Mouse (Mus musculus) Muller cell, postnatal 12 days (primary cell): Measurements from ENCODE around the gene Ptges3l.
"Not testable (repeated sequence)": the region's sequence is repeated elsewhere in the genome, so short reads cannot be mapped to it uniquely, and the experiment has no call there.

Experiments
- DNase-seq: peaks from one replicate; pipeline ENCODE4 v3.0.0-alpha.2; 2015; ENCODE audit errors: inconsistent ontology term

Ptges3l gene

GRCm38 (mm10) chr11:101457631-101458030, 32.5 kb upstream of the Ptges3l start:
- no peak for DNase-seq

- DNase-seq, result no peak
Measured at GRCm38 (mm10) chr11:101455627-101456026, 30.5 kb upstream of the Ptges3l start.

GRCm38 (mm10) chr11:101454702-101455101, 29.6 kb upstream of the Ptges3l start:
- DNase-seq, result peak; percentile 83

- DNase-seq, result no peak
Measured at GRCm38 (mm10) chr11:101452093-101452774, 27.1 kb upstream of the Ptges3l start.

GRCm38 (mm10) chr11:101451536-101451935, 26.4 kb upstream of the Ptges3l start:
- DNase-seq, result no peak

- no peak for DNase-seq
Measured at GRCm38 (mm10) chr11:101450394-101450793, 25.3 kb upstream of the Ptges3l start.

- DNase-seq, result not testable (repeated sequence)
Measured at GRCm38 (mm10) chr11:101449596-101449995, 24.5 kb upstream of the Ptges3l start.

GRCm38 (mm10) chr11:101448899-101449298, 23.8 kb upstream of the Ptges3l start:
- no peak for DNase-seq

- DNase-seq, result peak; percentile 88
Measured at GRCm38 (mm10) chr11:101448274-101448746, 23.2 kb upstream of the Ptges3l start, which contains the start of gene Ifi35. TSS of gene Ifi35 (plus strand) at chr11:101448407.

GRCm38 (mm10) chr11:101447786-101448185, 22.7 kb upstream of the Ptges3l start:
- DNase-seq, result no peak

- not testable (repeated sequence) for DNase-seq
Measured at GRCm38 (mm10) chr11:101446860-101447259, 21.7 kb upstream of the Ptges3l start.

- DNase-seq, result no peak
Measured at GRCm38 (mm10) chr11:101446319-101446718, 21.2 kb upstream of the Ptges3l start.

- no peak for DNase-seq
Measured at GRCm38 (mm10) chr11:101442760-101443159, 17.6 kb upstream of the Ptges3l start.

GRCm38 (mm10) chr11:101442127-101442693, 17.1 kb upstream of the Ptges3l start, which contains the start of gene Rpl27:
TSS of gene Rpl27 (plus strand) at chr11:101442298.
- DNase-seq, result peak; percentile 100

GRCm38 (mm10) chr11:101441450-101442126, 16.5 kb upstream of the Ptges3l start:
- DNase-seq, result not testable (repeated sequence)

GRCm38 (mm10) chr11:101438006-101438405, 12.9 kb upstream of the Ptges3l start:
- DNase-seq, result not testable (repeated sequence)

- DNase-seq, result no peak
Measured at GRCm38 (mm10) chr11:101436916-101437315, 11.8 kb upstream of the Ptges3l start.

- no peak for DNase-seq
Measured at GRCm38 (mm10) chr11:101435831-101436230, 10.7 kb upstream of the Ptges3l start.

- peak; percentile 59 for DNase-seq
Measured at GRCm38 (mm10) chr11:101433396-101433795, 8.3 kb upstream of the Ptges3l start.

- no peak for DNase-seq
Measured at GRCm38 (mm10) chr11:101431327-101431726, 6.2 kb upstream of the Ptges3l start.

GRCm38 (mm10) chr11:101426165-101426564, 1.0 kb upstream of the Ptges3l start:
- no peak for DNase-seq

- peak; percentile 30 for DNase-seq
Measured at GRCm38 (mm10) chr11:101424105-101424851, 855 bp downstream of the Ptges3l start, which contains the start of gene Gm27029. TSS of gene Gm27029 (minus strand) at chr11:101424796.
